Mouse (Mus musculus): Measurements from ENCODE around the gene Eif5a. TPM values are rescaled to one million over a fixed set of nuclear protein-coding genes. Genes with fewer than 3 reads are reported as not detected.

The Eif5a gene
- polyA plus RNA-seq, 1 experiment from 2014 or later, result 1,673 TPM

DNA sequence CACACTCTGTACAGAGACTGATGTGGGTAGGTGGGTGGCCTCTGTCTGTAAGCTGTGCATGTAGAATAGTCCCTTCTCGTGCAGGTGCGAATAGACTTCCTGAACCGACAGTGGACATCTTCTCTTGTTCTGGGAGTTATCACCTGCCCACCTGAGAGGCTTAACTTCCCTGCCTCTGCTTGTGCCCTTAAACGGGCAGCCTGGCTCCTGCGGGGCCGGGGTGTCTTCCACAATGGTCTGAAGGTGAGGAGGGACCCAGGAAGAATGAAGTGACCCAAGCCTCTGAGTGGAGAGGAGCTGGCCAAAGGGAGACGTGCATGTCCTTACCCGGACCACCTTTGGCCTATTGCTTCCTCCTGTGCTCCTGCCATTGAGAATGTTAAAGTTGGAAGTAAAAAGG, 11.6 kb downstream of the Eif5a start:
- Histone ChIP-seq H3K27ac (no peak overlapping the region), H3K9ac (no peak overlapping the region), H3K36me3 (peaks cover 89% of the 10 kb centered on the region), H3K9me3 (no peaks in the 10 kb centered on the region), H3K4me3 (no peak overlapping the region), H3K4me1 (peaks cover 19% of the 10 kb centered on the region), H3K27me3 (no peaks in the 10 kb centered on the region), H3K4me2 (no peak overlapping the region)
- no peak for ATAC-seq (ENCODE audit: borderline replicate concordance, extremely low read depth, low FRiP score, low TSS enrichment)
- WGBS, result 85% methylated on average over 8 of the region's 8 CpGs

DNA sequence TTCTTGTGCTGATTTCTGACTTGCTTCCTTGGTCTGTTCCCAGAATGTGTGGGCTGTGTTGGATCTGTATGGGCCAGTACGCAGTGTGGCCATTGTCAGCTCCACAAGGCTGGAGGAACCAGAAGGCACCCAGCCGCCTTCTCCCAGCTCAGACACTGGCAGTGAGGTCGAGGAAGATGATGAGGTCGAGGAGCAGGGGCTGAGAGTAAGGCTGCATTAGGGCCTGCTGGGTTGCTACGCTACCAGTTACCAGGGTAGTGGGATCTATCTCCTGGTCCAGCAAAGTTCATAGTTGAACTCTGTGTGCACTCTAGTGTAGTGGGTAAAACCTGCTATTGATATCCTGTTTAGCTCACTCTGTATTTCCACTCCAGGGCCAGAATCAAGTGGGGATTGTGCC, 12.6 kb downstream of the Eif5a start:
- H3K9me3 ChIP-seq, result no peaks in the 10 kb centered on the region
- H3K4me1 ChIP-seq, result peaks cover 11% of the 10 kb centered on the region
- ATAC-seq (ENCODE audit: borderline replicate concordance, extremely low read depth, low FRiP score, low TSS enrichment), result no peak
- H3K4me2 ChIP-seq, result no peak overlapping the region
- H3K4me3 ChIP-seq, result no peak overlapping the region
- no peak overlapping the region for H3K27ac ChIP-seq
- H3K27me3 ChIP-seq, result no peaks in the 10 kb centered on the region
- no peak overlapping the region for H3K9ac ChIP-seq
- H3K36me3 ChIP-seq, result peaks cover 94% of the 10 kb centered on the region
- WGBS, result 89% methylated on average over 5 of the region's 5 CpGs

DNA sequence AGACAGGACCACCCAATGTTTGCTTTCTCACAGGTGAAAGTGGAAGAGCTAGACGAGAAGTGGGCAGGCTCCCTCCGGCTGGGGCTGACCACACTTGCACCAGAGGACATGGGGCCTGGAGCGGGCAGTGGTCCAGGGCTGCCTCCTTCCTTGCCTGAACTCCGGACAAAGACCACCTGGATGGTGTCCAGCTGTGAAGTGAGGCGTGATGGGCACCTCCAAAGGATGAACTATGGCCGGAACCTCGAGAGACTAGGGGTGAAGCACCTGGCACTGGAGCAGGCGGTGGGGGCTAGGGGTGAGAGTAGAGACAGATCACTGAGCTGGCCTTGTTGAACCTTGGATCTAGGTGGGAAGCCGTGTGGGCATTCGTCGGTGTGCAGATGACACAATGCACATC, 13.1 kb downstream of the Eif5a start:
- no peak overlapping the region for H3K4me2 ChIP-seq
- peaks cover 11% of the 10 kb centered on the region for H3K4me1 ChIP-seq
- no peak overlapping the region for H3K4me3 ChIP-seq
- no peak overlapping the region for H3K27ac ChIP-seq
- no peak overlapping the region for H3K9ac ChIP-seq
- no peaks in the 10 kb centered on the region for H3K9me3 ChIP-seq
- 88% methylated on average over 11 of the region's 11 CpGs for WGBS
- ATAC-seq (ENCODE audit: borderline replicate concordance, extremely low read depth, low FRiP score, low TSS enrichment), result no peak
- H3K36me3 ChIP-seq, result peaks cover 99% of the 10 kb centered on the region
- no peaks in the 10 kb centered on the region for H3K27me3 ChIP-seq

DNA sequence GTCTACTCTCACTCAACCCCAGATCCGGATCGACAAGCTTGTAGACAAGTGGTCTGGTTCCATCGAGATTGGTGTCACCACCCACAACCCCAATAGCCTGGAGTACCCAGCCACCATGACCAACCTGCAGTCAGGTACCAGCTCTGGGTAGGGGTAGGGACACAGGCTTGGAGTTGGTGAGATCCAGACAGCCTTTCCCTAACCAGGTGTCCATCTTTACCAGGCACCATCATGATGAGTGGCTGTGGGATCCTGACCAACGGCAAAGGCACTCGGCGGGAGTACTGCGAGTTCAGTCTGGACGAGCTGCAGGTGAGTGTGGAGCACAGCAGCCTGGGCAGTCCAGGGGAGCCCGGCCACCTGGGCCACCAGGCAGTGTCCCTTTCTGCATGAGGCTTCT, 17.4 kb downstream of the Eif5a start:
- Histone ChIP-seq H3K4me3 (no peak overlapping the region), H3K4me1 (peaks cover 22% of the 10 kb centered on the region), H3K4me2 (no peak overlapping the region), H3K27ac (no peak overlapping the region), H3K9ac (no peak overlapping the region), H3K36me3 (peaks cover 59% of the 10 kb centered on the region), H3K27me3 (no peaks in the 10 kb centered on the region), H3K9me3 (no peaks in the 10 kb centered on the region)
- WGBS, result 88% methylated on average over 9 of the region's 9 CpGs
- ATAC-seq (ENCODE audit: borderline replicate concordance, extremely low read depth, low FRiP score, low TSS enrichment), result no peak

DNA sequence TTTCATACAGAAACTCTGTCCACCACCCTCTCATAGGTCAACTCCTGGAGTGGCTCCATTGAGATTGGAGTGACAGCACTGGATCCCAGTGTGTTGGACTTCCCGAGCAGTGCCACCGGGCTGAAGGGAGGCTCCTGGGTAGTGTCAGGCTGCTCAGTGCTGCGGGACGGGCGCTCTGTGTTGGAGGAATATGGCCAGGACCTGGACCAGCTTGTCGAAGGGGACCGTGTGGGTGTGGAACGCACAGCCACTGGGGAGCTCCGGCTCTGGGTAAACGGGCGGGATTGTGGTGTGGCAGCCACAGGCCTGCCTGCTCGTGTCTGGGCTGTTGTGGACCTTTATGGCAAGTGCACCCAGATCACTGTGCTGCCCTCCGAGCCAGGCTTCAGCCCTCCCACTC, 18.8 kb downstream of the Eif5a start:
- 87% methylated on average over 13 of the region's 13 CpGs for WGBS
- H3K4me2 ChIP-seq, result peak overlapping the region; percentile 95
- H3K9ac ChIP-seq, result peak overlapping the region; percentile 77; the same call in 1 of the 2 replicates
- H3K27ac ChIP-seq, result no peak overlapping the region
- H3K36me3 ChIP-seq, result peaks cover 45% of the 10 kb centered on the region
- no peaks in the 10 kb centered on the region for H3K9me3 ChIP-seq
- ATAC-seq (ENCODE audit: borderline replicate concordance, extremely low read depth, low FRiP score, low TSS enrichment), result no peak
- no peaks in the 10 kb centered on the region for H3K27me3 ChIP-seq
- H3K4me3 ChIP-seq, result peak overlapping the region; percentile 88
- peaks cover 26% of the 10 kb centered on the region for H3K4me1 ChIP-seq

DNA sequence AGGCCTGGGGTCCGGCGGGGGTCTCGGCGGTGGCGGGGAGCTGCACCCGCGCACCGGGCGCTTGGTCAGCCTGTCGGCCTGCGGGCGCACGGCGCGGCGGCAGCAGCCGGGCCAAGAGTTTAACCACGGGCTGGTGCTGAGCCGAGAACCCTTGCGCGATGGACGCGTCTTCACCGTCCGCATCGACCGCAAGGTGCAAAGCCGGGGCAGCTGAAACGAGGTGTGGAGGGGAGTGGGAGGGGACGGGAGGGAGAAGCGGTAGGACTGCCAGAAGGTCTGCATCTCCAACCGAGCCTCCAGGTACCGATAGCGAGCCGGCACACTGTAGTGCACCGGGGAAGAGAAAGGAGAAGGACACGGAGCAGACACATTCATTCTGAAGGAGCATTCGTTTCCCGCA, 19.8 kb downstream of the Eif5a start:
- peak overlapping the region; percentile 98 for H3K27ac ChIP-seq
- WGBS, result under 1% methylated on average over 39 of the region's 39 CpGs
- no peaks in the 10 kb centered on the region for H3K9me3 ChIP-seq
- H3K4me3 ChIP-seq, result peak overlapping the region; percentile 88
- H3K36me3 ChIP-seq, result peaks cover 35% of the 10 kb centered on the region
- H3K4me2 ChIP-seq, result peak overlapping the region; percentile 95
- H3K27me3 ChIP-seq, result no peaks in the 10 kb centered on the region
- no peak; the same call in 1 of the 2 replicates for ATAC-seq (ENCODE audit: borderline replicate concordance, extremely low read depth, low FRiP score, low TSS enrichment)
- H3K9ac ChIP-seq, result peak overlapping the region; percentile 77
- H3K4me1 ChIP-seq, result peaks cover 26% of the 10 kb centered on the region

DNA sequence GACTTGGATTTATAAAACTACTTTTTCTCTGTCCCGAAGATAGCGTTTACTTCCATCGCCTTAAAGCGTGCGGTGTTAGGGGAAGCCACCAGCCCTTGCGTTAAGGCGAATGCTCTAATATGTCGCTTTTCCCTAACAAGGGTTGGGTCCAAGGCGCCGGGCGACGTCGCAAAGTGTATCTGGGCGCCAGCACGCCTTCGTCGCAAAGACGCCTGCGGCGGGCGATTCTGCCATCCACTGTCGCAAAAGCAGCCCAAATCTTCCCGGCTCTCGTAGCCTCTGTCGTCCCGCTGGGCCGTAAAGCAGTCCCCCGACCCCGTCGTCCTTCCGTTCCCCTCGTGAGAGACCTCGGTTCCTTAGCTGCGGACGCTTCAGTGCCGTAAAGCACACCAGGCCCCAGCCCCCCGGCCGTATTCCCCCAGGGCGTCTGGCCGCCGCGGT, 20.3 kb downstream of the Eif5a start:
- H3K9ac ChIP-seq, result peak overlapping the region; percentile 77
- H3K4me1 ChIP-seq, result peaks cover 26% of the 10 kb centered on the region
- no peaks in the 10 kb centered on the region for H3K27me3 ChIP-seq
- peak; percentile 80 for ATAC-seq (ENCODE audit: borderline replicate concordance, extremely low read depth, low FRiP score, low TSS enrichment)
- peak overlapping the region; percentile 95 for H3K4me2 ChIP-seq
- peak overlapping the region; percentile 98 for H3K27ac ChIP-seq
- H3K4me3 ChIP-seq, result peak overlapping the region; percentile 88
- H3K36me3 ChIP-seq, result peaks cover 30% of the 10 kb centered on the region
- no peaks in the 10 kb centered on the region for H3K9me3 ChIP-seq
- under 1% methylated on average over 42 of the region's 42 CpGs for WGBS

DNA sequence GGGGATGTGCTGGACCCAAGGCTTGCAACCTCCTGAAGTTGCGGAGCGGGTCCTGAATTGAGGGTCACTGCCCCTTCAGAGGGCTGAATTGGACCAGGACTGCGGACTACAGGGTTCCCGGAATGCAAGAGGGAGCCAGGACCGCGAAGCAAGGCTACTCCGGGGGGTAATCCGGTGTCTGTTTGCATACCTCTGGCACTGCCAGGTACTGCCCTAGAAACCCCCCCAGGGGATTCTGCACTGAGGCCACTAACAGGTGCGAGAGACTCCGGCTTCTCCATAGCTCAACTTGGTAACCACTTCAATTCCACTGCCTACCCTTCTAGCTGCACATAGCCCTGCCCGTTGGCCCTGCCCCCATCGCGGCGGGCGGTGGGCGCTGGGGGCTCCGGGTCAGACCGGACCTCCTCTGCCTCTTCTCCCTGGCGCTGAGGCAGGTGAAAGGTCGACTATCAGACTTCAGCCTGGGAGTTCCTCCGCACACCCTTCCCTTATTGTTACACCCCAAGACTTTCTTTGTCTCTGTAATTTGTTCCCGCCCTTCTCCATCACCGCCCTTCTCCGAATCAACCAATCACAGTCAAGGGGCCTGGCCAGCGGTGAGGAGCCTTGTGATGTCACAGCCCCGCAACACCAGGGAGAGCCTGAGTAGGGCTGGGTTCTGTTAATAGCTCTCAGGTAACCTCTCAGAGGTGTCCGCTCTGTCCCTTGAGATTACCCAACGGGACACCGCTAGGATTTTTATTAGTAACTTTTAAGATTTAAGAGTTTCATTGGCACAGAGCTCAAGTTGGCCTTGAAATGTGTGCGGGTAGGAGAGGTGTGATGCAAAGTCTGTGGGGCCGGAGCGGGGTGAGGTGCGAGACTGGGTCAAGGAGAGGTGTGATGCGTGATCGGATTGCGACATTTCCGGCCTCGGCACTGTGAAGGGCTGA, 21.0 kb downstream of the Eif5a start, which contains the start of the genes 2810408A11Rik and Neurl4:
TSS of gene 2810408A11Rik (minus strand) at position 517 of the 935 bp plus-strand sequence.
TSS of gene Neurl4 (plus strand) at position 602 of the 935 bp plus-strand sequence.
- Histone ChIP-seq H3K4me3 (peak within 1 kb of the TSS; percentile 88), H3K4me1 (peaks cover 26% of the 10 kb centered on the region), H3K4me2 (peak within 1 kb of the TSS; percentile 95), H3K9ac (peak within 1 kb of the TSS; percentile 77), H3K36me3 (peaks cover 23% of the 10 kb centered on the region), H3K27ac (peak within 1 kb of the TSS; percentile 98), H3K27me3 (no peaks in the 10 kb centered on the region), H3K9me3 (no peaks in the 10 kb centered on the region)
- under 1% methylated on average over 38 of the region's 38 CpGs for WGBS
- peak; percentile 93 for ATAC-seq (ENCODE audit: borderline replicate concordance, extremely low read depth, low FRiP score, low TSS enrichment)

DNA sequence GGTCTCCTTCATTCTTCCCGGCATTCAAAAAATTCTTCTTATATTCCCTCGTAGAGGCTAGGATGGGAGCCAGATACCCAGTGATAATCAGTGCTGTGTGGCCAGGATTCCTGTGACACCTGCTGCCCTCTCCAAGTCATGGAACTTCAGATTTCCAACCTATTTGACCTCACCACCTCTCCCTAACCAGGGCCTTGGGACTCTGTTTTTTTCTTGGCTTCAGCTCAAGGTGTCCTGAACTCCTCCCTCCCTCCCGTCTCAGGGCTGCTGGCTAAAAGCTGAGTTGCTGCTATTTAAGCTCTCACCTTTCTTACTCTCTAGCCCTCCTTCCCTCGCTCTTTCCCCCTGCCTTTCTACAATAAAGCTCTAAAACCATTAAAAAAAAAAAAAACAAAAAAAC, 21.9 kb downstream of the Eif5a start:
- peak overlapping the region; percentile 95 for H3K4me2 ChIP-seq
- WGBS, result 9% methylated on average over 4 of the region's 4 CpGs
- peaks cover 26% of the 10 kb centered on the region for H3K4me1 ChIP-seq
- no peaks in the 10 kb centered on the region for H3K27me3 ChIP-seq
- peak overlapping the region; percentile 98 for H3K27ac ChIP-seq
- peak overlapping the region; percentile 77 for H3K9ac ChIP-seq
- no peaks in the 10 kb centered on the region for H3K9me3 ChIP-seq
- H3K4me3 ChIP-seq, result peak overlapping the region; percentile 88
- ATAC-seq (ENCODE audit: borderline replicate concordance, extremely low read depth, low FRiP score, low TSS enrichment), result no peak
- H3K36me3 ChIP-seq, result peaks cover 15% of the 10 kb centered on the region

DNA sequence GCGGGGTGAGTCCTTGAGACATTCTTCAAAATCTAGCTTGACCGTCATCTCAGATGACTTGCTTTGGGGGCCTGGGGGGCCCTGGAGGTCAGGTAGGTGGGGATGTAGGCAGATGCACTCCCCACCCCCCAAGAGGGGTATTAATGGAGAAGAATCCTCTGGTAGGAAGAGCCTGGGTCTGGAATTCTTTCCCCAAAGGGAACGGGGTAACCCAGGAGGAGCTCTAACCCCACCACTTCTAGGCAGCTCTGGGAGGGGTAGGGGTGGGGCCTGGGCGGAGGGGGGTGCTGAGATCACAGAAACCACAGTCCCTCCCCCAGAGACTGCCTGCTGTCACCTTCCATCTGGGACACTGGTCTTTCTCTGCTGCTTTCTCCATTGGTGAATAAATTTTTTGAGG, 26.5 kb downstream of the Eif5a start, which contains the start of gene Acap1:
TSS of gene Acap1 (minus strand) at position 249 of the 400 bp plus-strand sequence.
- Histone ChIP-seq H3K27me3 (no peaks in the 10 kb centered on the region), H3K4me2 (no peak within 1 kb of the TSS; the same call in 1 of the 2 replicates), H3K36me3 (no peaks in the 10 kb centered on the region), H3K9ac (no peak within 1 kb of the TSS), H3K27ac (no peak within 1 kb of the TSS), H3K4me3 (no peak within 1 kb of the TSS), H3K4me1 (peaks cover 24% of the 10 kb centered on the region), H3K9me3 (no peaks in the 10 kb centered on the region)
- WGBS, result 59% methylated on average over 4 of the region's 4 CpGs
- ATAC-seq (ENCODE audit: borderline replicate concordance, extremely low read depth, low FRiP score, low TSS enrichment), result no peak

DNA sequence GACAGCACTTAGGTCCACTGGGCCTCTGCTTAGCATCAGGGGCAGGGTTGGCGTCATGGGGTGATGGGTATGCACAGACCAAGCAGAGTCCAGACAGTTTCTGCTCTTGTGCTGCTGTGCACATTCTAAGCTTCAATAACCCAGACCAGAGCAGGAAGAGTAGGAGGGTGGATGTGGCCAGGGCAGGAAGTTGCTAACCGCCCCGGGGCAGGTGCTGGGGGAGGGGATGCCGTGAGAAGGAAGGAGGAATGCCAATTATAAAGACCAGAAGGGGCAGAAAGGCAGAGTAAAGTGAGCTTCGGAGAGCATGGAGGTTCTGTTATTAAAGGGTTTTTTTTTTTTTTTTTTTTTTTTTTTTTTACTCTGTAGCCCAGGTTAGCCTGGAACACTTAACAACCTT, 27.1 kb downstream of the Eif5a start:
- Histone ChIP-seq H3K9ac (no peak overlapping the region), H3K36me3 (no peaks in the 10 kb centered on the region), H3K4me1 (peaks cover 21% of the 10 kb centered on the region), H3K27me3 (no peaks in the 10 kb centered on the region), H3K4me2 (no peak overlapping the region; the same call in 1 of the 2 replicates), H3K27ac (no peak overlapping the region), H3K9me3 (no peaks in the 10 kb centered on the region), H3K4me3 (no peak overlapping the region)
- no peak for ATAC-seq (ENCODE audit: borderline replicate concordance, extremely low read depth, low FRiP score, low TSS enrichment)
- 76% methylated on average over 5 of the region's 5 CpGs for WGBS

DNA sequence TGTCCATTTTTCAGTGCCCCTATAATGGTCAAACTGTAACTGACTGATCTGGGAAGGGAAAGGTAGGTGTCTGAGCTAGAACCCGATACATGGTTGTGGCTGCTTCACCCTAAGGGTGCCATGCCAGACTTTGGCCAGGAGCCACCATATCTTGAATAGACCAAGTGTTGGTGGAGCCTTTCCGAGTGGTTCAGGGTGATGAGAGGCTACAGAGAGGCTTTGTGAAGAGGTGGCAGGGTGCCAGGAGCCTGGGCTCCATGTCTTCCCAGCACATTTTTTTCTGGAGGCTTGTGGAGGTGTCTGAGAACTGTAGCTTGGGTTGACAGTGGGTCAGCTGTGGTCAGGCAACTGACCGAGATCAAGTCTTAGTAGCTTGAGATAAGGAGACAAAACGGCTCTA, 30.3 kb downstream of the Eif5a start:
- Histone ChIP-seq H3K9ac (no peak overlapping the region), H3K36me3 (no peaks in the 10 kb centered on the region), H3K27ac (0 out of 2 replicates have a peak overlapping the region, but pooled peaks have one; percentile 39), H3K4me2 (no peak overlapping the region), H3K27me3 (no peaks in the 10 kb centered on the region), H3K9me3 (no peaks in the 10 kb centered on the region), H3K4me3 (no peak overlapping the region), H3K4me1 (peaks cover 14% of the 10 kb centered on the region)
- ATAC-seq (ENCODE audit: borderline replicate concordance, extremely low read depth, low FRiP score, low TSS enrichment), result 0 out of 2 replicates have a peak, but pooled peaks have one; percentile 29
- 29% methylated on average over 4 of the region's 4 CpGs for WGBS

Measured in lung, embryonic 15.5 days (tissue).